ENCODE assay signal across 16 mouse cellular contexts in the genomic region with DNA sequence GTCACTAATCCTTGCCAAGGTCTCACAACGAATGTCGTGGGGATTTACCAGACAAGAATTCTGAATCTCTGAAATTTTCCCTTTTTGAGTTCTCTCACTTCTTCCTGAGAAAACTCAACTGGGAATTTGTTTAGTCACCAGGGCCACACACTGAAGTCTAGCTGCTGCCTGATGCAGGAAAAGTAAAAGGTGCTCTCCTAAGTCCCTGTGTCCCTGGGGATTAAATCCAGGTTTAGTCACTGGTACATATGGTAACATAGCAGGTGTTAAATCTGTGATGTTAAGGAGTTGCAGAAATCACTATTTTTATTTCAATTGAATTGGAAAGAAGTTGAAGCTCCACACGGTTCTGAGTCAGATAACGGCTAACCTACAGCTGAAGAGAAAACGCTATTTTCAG.
"Had no signal": no experiment of that assay in that cellular context is flagged by ENCODE, and none has a peak within 500 bp of the region (broad histone marks: within the 10 kb centered on the region; RNA-seq: fewer than 3 reads in every experiment).

No protein-coding gene starts in this region.

- DNase-seq: retina, postnatal 1 day; right cerebral cortex, adult 18-20 months; right cerebral cortex, postnatal 14 days; right cerebral cortex, postnatal 25 days; right cerebral cortex, postnatal 4 days; spleen, adult 18-20 months; thymus, adult 18-20 months; thymus, adult 2 months; thymus, postnatal 14 days; thymus, postnatal 25 days; thymus, postnatal 36 days; thymus, postnatal 4 days had no signal

- H3K4me3 ChIP-seq: neural tube, embryonic 13.5 days; neural tube, embryonic 15.5 days; stomach, embryonic 15.5 days had no signal

- H3K9me3 ChIP-seq: neural tube, embryonic 13.5 days; neural tube, embryonic 15.5 days; stomach, embryonic 15.5 days had no signal

- H3K27ac ChIP-seq: neural tube, embryonic 13.5 days; neural tube, embryonic 15.5 days; stomach, embryonic 15.5 days; stomach, postnatal 0 days had no signal

- H3K4me1 ChIP-seq: neural tube, embryonic 13.5 days; neural tube, embryonic 15.5 days; stomach, embryonic 15.5 days had no signal

- H3K36me3 ChIP-seq: neural tube, embryonic 13.5 days; neural tube, embryonic 15.5 days; stomach, embryonic 15.5 days had no signal

- H3K27me3 ChIP-seq: neural tube, embryonic 13.5 days; neural tube, embryonic 15.5 days; stomach, embryonic 15.5 days had no signal
